Mouse (Mus musculus) embryonic stem cell, embryonic (primary cell): ENCODE measurements at regions not wholly inside any gene's neighbourhood (a gene's known extent, or its start where the extent isn't known, plus 50 kb on each side); places are given as distances from the start of the nearest gene placed in this dataset.

ENCODE experiments used
- CTCF ChIA-PET, 4 experiments: fragments of 300-600 bp in 2 of 4; fragments of 350-600 bp in 2 of 4; sonication (Branson Sonifier 250); formaldehyde crosslinking; loops; one replicate each; lab custom pipeline; 2022; ENCODE audit warnings: inconsistent platforms in 2 of 4; lab: Charles Lee
- POLR2A ChIA-PET, 4 experiments: fragments of 300-600 bp in 2 of 4; fragments of 350-600 bp in 2 of 4; sonication (Branson Sonifier 250); formaldehyde crosslinking; loops; one replicate each; lab custom pipeline; 2022; ENCODE audit warnings: antibody characterized with exemption in 4 of 4, inconsistent platforms in 1 of 4; lab: Charles Lee

DNA sequence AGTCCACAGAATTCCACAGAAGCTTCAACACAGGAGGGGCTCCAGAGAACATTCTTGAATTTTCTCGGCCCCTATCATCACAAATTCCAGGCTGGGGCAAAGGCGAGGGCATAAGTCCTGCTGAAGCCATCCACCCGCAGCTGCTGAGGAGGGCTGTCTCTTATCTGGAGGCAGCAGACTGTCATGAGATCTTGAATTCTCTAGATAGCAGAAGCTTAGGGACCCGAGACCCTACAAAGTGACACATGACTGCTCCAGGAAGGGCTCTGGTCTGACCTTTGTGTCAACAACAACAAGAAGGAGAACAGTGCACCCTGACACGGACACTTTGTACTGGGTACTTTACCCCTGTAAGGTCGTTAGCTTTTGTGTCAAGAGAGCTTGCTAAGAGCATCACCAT, 57.2 kb downstream of the Lao1 start:
- ChIA-PET CTCF (interaction anchor here in 3 of 4 experiments (0.6 to 1.9 kb wide), 10 partner anchors 12 to 183 kb away, joined by 3 to 6 read pairs (median 3); partner anchors contain the start of genes Olfr1329 (in 1 of the 3) and Slc2a1 (in 1 of the 3)), POLR2A (interaction anchor here in 3 of 4 experiments (0.5 to 5.6 kb wide), 38 partner anchors 8 to 378 kb away, joined by 3 to 66 read pairs (median 6); partner anchors contain the start of genes Slc2a1 (in 3 of the 3), AU022252 (in 2 of the 3), P3h1 (in 2 of the 3) and Zfp691 (in 1 of the 3))

- CTCF ChIA-PET, result interaction anchor here in 2 of 4 experiments (0.6 to 1.9 kb wide), 12 partner anchors 9 to 182 kb away, joined by 3 to 6 read pairs (median 3); partner anchors contain the start of genes Olfr1329 (in 1 of the 2) and Slc2a1 (in 1 of the 2)
- POLR2A ChIA-PET, result interaction anchor here (0.5 to 5.6 kb wide), 48 partner anchors 9 to 535 kb away, joined by 3 to 66 read pairs (median 5); partner anchors contain the start of genes Slc2a1 (in 3 of the 4), AU022252 (in 2 of the 4), P3h1 (in 2 of the 4) and Zfp691 (in 1 of the 4)
These were observed 57.8 kb downstream of the Lao1 start for GRCm38 (mm10) chr4:119019013-119019781.

GRCm38 (mm10) chr4:119022338-119022737, 61.0 kb downstream of the Lao1 start:
- POLR2A ChIA-PET, result interaction anchor here (0.5 to 5.6 kb wide), 15 partner anchors 9 to 216 kb away, joined by 3 to 66 read pairs (median 4); partner anchors contain the start of gene Slc2a1 (in 3 of the 4)
- CTCF ChIA-PET, result interaction anchor here in 1 of 4 experiments (0.6 kb wide), 1 partner anchor 20 kb away, joined by 3 read pairs; no protein-coding TSS in a partner anchor

DNA sequence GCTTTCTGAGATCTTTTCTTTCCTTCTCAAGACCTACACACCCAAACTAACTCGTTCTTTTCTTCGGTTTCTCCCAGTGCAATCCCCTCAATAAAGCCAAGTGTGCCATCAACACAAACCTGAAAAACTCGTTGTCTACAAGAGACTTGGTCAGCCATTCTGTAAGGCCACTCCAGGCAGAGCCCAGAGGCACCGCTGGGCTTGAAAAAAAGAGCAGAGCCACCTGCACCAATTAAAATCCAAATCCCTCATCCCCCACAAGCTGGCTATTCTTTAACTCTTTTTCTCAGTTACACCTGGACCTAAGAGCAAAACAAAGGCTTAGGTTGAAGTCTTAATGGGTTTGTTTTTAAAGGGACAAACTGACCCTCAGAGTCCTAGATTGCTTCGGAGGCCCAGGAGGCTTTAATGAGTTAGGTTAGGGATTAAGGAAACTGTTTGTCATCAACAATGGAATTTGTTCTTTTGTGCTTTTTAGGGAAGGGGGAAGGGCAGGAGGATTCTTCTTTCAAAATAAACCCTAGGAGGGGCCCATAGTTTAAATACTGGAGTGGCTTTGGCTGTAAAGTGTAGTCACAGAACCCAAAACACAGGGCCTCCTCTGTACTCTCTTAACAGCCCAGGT, 65.0 kb downstream of the Lao1 start:
- POLR2A ChIA-PET, result interaction anchor here (0.6 to 5.8 kb wide), 40 partner anchors 10 to 206 kb away, joined by 3 to 54 read pairs (median 4); partner anchors contain the start of genes Slc2a1 (in 3 of the 4), AU022252 (in 1 of the 4) and P3h1 (in 1 of the 4)
- CTCF ChIA-PET, result interaction anchor here in 3 of 4 experiments (0.8 to 1.5 kb wide), 6 partner anchors 10 to 131 kb away, joined by 3 to 5 read pairs (median 3); no protein-coding TSS in a partner anchor

DNA sequence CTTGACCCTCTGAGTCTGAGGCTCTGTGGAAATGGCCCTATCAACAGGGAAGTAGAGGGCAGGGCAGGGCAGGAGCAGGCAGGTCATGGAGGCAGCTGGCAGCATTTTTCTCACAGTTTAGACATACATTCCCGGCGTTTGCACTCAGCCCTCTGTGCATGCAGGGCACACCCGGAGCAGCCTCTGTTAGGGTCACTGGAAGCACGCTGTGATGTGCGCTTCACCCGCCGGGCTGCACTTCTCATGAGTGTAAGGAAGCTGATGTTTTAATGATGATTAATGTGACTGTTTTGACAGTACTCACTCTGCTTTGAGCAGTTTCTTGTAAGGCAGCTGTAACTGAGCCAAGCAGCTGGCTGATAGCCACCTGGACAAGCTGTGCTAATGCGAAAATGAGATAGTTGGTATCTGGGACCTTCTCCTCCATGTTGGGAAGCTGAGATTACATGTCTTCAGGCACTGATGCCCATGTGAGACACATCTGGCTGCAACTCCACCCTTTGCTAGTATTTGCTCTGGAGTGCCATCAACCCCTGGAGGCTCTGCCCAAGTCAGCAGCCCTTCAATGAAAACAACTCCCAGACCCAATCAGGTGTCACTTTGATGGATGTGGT, 66.9 kb downstream of the Lao1 start:
- POLR2A ChIA-PET, result interaction anchor here (0.6 to 5.8 kb wide), 24 partner anchors 9 to 230 kb away, joined by 3 to 54 read pairs (median 4); partner anchors contain the start of gene Slc2a1 (in 3 of the 4)
- CTCF ChIA-PET, result interaction anchor here in 2 of 4 experiments (0.7 to 1.4 kb wide), 2 partner anchors 9 to 27 kb away, joined by 4 read pairs; no protein-coding TSS in a partner anchor

- ChIA-PET POLR2A (interaction anchor here (0.6 to 5.8 kb wide), 24 partner anchors 8 to 355 kb away, joined by 3 to 54 read pairs (median 6); partner anchors contain the start of genes Slc2a1 (in 3 of the 4), AU022252 (in 1 of the 4) and P3h1 (in 1 of the 4)), CTCF (interaction anchor here in 1 of 4 experiments (1.1 kb wide), 1 partner anchor 128 kb away, joined by 3 read pairs; no protein-coding TSS in a partner anchor)
These were observed 67.7 kb downstream of the Lao1 start for GRCm38 (mm10) chr4:119029091-119029490.

GRCm38 (mm10) chr4:119029735-119030134, 68.4 kb downstream of the Lao1 start:
- CTCF ChIA-PET, result interaction anchor here in 2 of 4 experiments (0.6 to 1.3 kb wide), 3 partner anchors 113 to 133 kb away, joined by 3 read pairs; no protein-coding TSS in a partner anchor

GRCm38 (mm10) chr4:119030865-119031264, 69.5 kb downstream of the Lao1 start:
- ChIA-PET POLR2A (interaction anchor here (0.6 to 4.5 kb wide), 14 partner anchors 9 to 92 kb away, joined by 3 to 26 read pairs (median 5); partner anchors contain the start of gene Slc2a1 (in 2 of the 4)), CTCF (no interaction called here)

More at GRCm38 (mm10) chr4:119029735-119030134, 68.4 kb downstream of the Lao1 start:
- POLR2A ChIA-PET, result interaction anchor here in 3 of 4 experiments (0.7 to 5.8 kb wide), 19 partner anchors 10 to 203 kb away, joined by 3 to 54 read pairs (median 6); partner anchors contain the start of genes Slc2a1 (in 2 of the 3), AU022252 (in 1 of the 3) and P3h1 (in 1 of the 3)

- CTCF ChIA-PET, result interaction anchor here in 3 of 4 experiments (0.6 to 0.7 kb wide), 4 partner anchors 17 to 368 kb away, joined by 3 read pairs; partner anchors contain the start of gene Slc2a1 (in 1 of the 3)
- POLR2A ChIA-PET, result interaction anchor here (0.5 to 4.5 kb wide), 20 partner anchors 9 to 332 kb away, joined by 3 to 26 read pairs (median 4); partner anchors contain the start of genes Slc2a1 (in 2 of the 4), AU022252 (in 1 of the 4) and P3h1 (in 1 of the 4)
These were observed 71.6 kb downstream of the Lao1 start for GRCm38 (mm10) chr4:119033006-119033405.

DNA sequence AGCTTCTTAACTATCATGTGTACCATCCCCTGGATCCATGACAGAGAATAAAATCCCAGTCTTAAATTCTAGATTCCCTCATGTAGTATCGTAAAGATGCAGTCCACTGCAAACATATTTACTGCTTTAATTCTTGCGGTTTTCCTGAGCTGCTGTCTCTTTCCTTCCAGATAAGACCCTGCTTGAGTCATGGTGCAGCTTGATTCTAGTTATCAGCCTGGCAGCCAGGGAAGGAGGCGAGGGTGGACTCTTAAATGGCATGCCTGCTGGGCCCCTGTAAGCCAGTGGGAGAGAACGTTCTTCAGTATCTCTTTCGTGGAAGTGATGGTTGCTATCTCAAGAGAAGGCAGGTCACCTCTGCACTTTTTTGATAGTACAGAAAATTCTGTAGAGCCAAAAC, 71.9 kb upstream of the Slc2a1 start:
- ChIA-PET POLR2A (interaction anchor here in 3 of 4 experiments (0.8 to 3.5 kb wide), 11 partner anchors 8 to 104 kb away, joined by 3 to 14 read pairs (median 5); partner anchors contain the start of gene Slc2a1 (in 2 of the 3)), CTCF (interaction anchor here in 2 of 4 experiments (0.9 to 1.0 kb wide), 2 partner anchors 8 to 71 kb away, joined by 3 to 4 read pairs; no protein-coding TSS in a partner anchor)

DNA sequence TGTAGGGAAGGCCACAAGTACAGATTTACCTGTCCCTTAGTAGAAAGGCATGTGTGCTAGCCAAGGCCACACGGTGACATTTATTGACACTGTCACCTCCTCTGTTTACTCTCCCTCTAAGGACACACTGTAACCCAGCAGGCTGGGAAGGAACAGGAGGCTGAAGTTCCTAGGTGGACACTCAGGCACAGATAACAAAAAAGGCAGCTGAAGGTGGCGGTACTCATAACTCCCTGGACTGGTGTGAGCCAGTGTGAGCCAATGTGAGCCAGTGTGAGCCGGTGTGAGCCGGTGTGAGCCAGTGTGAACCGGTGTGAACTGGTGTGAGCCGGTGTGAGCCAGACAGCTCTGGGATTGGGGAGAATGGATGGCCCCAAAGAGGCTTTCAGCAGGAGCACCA, 68.5 kb upstream of the Slc2a1 start:
- POLR2A ChIA-PET, result interaction anchor here in 3 of 4 experiments (0.6 to 2.5 kb wide), 13 partner anchors 9 to 499 kb away, joined by 3 to 9 read pairs (median 3); partner anchors contain the start of genes Frg2f1 (in 1 of the 3) and Slc2a1 (in 1 of the 3)
- CTCF ChIA-PET, result interaction anchor here in 1 of 4 experiments (1.1 kb wide), 1 partner anchor 21 kb away, joined by 3 read pairs; no protein-coding TSS in a partner anchor

- ChIA-PET POLR2A (interaction anchor here in 2 of 4 experiments (0.9 to 2.5 kb wide), 8 partner anchors 9 to 67 kb away, joined by 3 to 9 read pairs (median 6); partner anchors contain the start of gene Slc2a1 (in 1 of the 2)), CTCF (interaction anchor here in 1 of 4 experiments (0.5 kb wide), 1 partner anchor 182 kb away, joined by 3 read pairs; no protein-coding TSS in a partner anchor)
These were observed 66.9 kb upstream of the Slc2a1 start for GRCm38 (mm10) chr4:119041616-119042015.

DNA sequence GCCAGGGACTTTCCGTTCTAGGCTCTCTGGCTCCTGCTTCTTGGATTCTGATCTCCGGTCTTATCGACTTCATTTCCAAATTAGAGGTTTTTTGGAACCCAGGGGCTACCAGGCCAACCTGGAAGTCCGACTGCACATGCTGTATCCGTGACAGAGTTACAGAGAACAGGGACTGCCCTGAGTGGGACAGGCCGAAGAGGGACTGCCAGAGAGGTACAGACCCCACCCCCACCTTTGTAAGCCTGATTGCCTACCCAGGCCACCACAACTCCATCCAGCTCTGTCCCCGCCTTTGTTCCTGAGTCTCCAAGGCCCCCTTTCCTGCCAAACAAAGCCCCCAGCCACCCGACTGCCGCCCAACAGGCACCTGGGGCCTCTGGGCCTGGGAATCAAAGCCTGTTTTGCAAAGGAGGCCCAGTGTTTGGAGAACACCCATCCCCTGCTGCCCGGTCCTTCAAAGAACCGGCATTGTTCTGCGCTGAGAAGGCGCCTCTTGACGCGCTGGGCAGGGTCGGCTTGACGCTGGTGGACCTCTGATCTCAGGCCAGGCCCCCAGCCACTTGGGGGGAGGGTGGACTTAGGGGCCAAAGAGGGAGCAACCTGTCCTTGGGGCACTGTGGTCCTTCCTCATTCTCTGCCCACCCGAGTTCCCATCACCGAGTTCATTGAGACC, 64.4 kb upstream of the Slc2a1 start:
- CTCF ChIA-PET, result interaction anchor here in 2 of 4 experiments (0.6 to 1.1 kb wide), 3 partner anchors 25 to 98 kb away, joined by 3 to 6 read pairs (median 4); no protein-coding TSS in a partner anchor
- POLR2A ChIA-PET, result interaction anchor here in 3 of 4 experiments (0.8 to 2.5 kb wide), 23 partner anchors 10 to 98 kb away, joined by 3 to 15 read pairs (median 4); partner anchors contain the start of gene Slc2a1 (in 3 of the 3)

GRCm38 (mm10) chr4:119044836-119045235, 63.7 kb upstream of the Slc2a1 start:
- CTCF ChIA-PET, result interaction anchor here in 1 of 4 experiments (1.1 kb wide), 1 partner anchor 97 kb away, joined by 3 read pairs; no protein-coding TSS in a partner anchor
- POLR2A ChIA-PET, result interaction anchor here in 3 of 4 experiments (0.7 to 2.5 kb wide), 11 partner anchors 14 to 98 kb away, joined by 3 to 15 read pairs (median 4); partner anchors contain the start of gene Slc2a1 (in 3 of the 3)

DNA sequence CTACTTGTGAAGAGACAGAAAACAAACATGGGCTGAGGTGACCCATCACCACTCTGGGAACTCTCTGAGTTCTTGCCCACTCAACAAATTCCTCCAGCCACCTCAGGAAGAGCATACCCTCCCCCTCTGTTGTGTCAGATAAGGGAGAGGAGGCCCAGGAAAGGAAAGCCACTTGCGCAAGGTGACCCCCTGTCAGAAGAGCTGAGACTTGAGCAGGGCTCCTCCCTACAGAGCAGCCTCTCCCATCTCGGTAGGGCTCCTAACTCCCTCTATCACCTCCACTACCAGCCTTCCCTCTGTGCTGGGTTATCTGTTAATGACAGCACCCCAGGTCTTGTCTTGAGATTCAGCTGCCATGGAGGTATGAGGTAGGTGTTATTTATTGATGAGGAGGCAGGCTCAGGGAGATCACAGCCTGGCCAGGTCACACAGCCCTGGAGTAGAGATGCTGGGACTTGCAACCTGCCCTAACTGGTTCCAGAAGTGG, 57.6 kb upstream of the Slc2a1 start:
- CTCF ChIA-PET, result interaction anchor here in 1 of 4 experiments (1.2 kb wide), 1 partner anchor 18 kb away, joined by 3 read pairs; no protein-coding TSS in a partner anchor
- POLR2A ChIA-PET, result interaction anchor here in 3 of 4 experiments (0.6 to 4.2 kb wide), 19 partner anchors 9 to 85 kb away, joined by 3 to 19 read pairs (median 3); partner anchors contain the start of gene Slc2a1 (in 3 of the 3)
